Mouse (Mus musculus) midbrain, embryonic 13.5 days (tissue): ENCODE data around the gene Tmem87a. TPM values are rescaled to one million over a fixed set of nuclear protein-coding genes. Genes with fewer than 3 reads are reported as not detected.

ENCODE experiments used
- ATAC-seq: fragments of 200-750 bp; cut with Nextera tagmentation; 2 replicates; pipeline ENCODE4 v1.8.0; 2017; ENCODE audit warnings: mild to moderate bottlenecking, moderate TSS enrichment, moderate library complexity
- H3K27ac ChIP-seq: fragments of 300-500 bp; sonication (generic); 2 replicates; pipeline ENCODE4 v1.5.1; 2015; ENCODE audit warnings: inconsistent platforms, mild to moderate bottlenecking, moderate library complexity
- H3K27me3 ChIP-seq: fragments of 300-500 bp; sonication (generic); 2 replicates; pipeline ENCODE4 v1.6.1; 2015; ENCODE audit warnings: mild to moderate bottlenecking, inconsistent platforms
- H3K36me3 ChIP-seq: fragments of 300-500 bp; sonication (generic); 2 replicates; pipeline ENCODE4 v1.6.1; 2015; ENCODE audit warnings: mild to moderate bottlenecking, inconsistent platforms
- H3K4me1 ChIP-seq: fragments of 300-500 bp; sonication (generic); replicated peaks from 2 replicates; pipeline ENCODE4 v1.6.1; 2015; ENCODE audit warnings: inconsistent platforms
- H3K4me2 ChIP-seq: fragments of 300-500 bp; sonication (generic); replicated peaks from 2 replicates; pipeline ENCODE4 v1.6.1; 2015; ENCODE audit warnings: moderate library complexity, mild to moderate bottlenecking, inconsistent platforms
- H3K4me3 ChIP-seq: fragments of 300-500 bp; sonication (generic); replicated peaks from 2 replicates; pipeline ENCODE4 v1.5.1; 2015; ENCODE audit warnings: mild to moderate bottlenecking, inconsistent platforms
- H3K9ac ChIP-seq: fragments of 300-500 bp; sonication (generic); replicated peaks from 2 replicates; pipeline ENCODE4 v1.6.1; 2015; ENCODE audit warnings: mild to moderate bottlenecking, inconsistent platforms
- H3K9me3 ChIP-seq: fragments of 300-500 bp; sonication (generic); 2 replicates; pipeline ENCODE4 v1.6.1; 2016; ENCODE audit warnings: mild to moderate bottlenecking, inconsistent platforms
- WGBS: fragments of 180-500 bp; shearing (Covaris S2); methylation state at CpG from one replicate; pipeline ENCODE4 v1.1.7; 2015; 5-methylcytosine and 5-hydroxymethylcytosine counted together
- polyA plus RNA-seq: library from polyadenylated mRNA; unstranded; fragments of >200 nt; fragmentation: Nextera tagmentation; extraction: Ambion mirVana; gene quantifications from 2 replicates; pipeline ENCODE4 v1.2.1, GENCODE M21; 2015

Tmem87a gene
- polyA plus RNA-seq, 1 experiment from 2014 or later: 10.2 TPM

DNA sequence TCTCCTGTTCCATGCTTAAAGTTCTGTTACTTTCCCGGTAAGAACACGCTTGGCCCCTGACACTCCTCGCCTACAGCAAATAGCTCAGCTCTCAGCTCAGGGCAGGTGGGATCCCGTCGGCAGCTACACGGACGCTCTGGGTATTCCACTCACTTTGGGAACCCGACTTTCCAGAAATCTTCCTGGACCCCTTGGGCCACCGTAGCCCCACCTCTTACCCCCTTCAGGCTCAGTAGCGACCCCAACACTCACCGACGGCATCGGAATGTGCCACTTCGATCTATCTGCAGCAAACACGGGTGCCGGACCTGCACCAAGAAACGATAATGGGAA is 294 bp downstream of the Tmem87a start, which contains the start of gene Ganc:
TSS of gene Ganc (plus strand) at position 244 of the 333 bp plus-strand sequence.
- peaks cover 6% of the 10 kb centered on the region; the same call in 1 of the 2 replicates for H3K9me3 ChIP-seq
- H3K9ac ChIP-seq: peak within 1 kb of the TSS; percentile 77
- no peaks in the 10 kb centered on the region for H3K27me3 ChIP-seq
- peak within 1 kb of the TSS; percentile 75 for H3K4me2 ChIP-seq
- H3K27ac ChIP-seq: peak within 1 kb of the TSS; percentile 84
- peaks cover 24% of the 10 kb centered on the region for H3K4me1 ChIP-seq
- ATAC-seq: peak; percentile 89
- WGBS: 0% methylated on average over 17 of the region's 17 CpGs
- H3K4me3 ChIP-seq: peak within 1 kb of the TSS; percentile 80
- no peaks in the 10 kb centered on the region for H3K36me3 ChIP-seq

DNA sequence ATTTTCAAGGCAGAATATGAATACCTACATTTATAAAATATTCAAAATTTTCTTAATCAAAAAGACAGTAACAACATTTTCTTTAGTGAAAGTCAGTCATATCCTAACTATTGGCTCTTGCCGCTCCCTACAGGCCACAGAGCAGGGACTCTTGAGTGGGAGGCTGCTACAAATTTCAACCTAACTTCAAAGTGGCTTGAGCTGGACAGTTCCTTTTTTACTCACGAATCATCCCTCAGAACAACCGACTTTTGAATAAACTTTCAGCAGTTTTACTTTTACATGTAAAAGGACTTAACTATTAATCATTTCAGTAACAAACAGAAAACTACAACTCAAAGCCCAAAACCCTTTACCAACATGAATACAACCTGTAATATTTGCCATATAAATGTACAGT is 1.1 kb downstream of the Tmem87a start:
- no peak for ATAC-seq
- WGBS: 68% methylated on average over 3 of the region's 3 CpGs
- Histone ChIP-seq H3K27ac (no peak overlapping the region), H3K4me1 (peaks cover 24% of the 10 kb centered on the region), H3K36me3 (no peaks in the 10 kb centered on the region), H3K9me3 (peaks cover 6% of the 10 kb centered on the region; the same call in 1 of the 2 replicates), H3K27me3 (no peaks in the 10 kb centered on the region), H3K9ac (peak overlapping the region; percentile 77; the same call in 1 of the 2 replicates), H3K4me2 (peak overlapping the region; percentile 58), H3K4me3 (peak overlapping the region; percentile 80)

DNA sequence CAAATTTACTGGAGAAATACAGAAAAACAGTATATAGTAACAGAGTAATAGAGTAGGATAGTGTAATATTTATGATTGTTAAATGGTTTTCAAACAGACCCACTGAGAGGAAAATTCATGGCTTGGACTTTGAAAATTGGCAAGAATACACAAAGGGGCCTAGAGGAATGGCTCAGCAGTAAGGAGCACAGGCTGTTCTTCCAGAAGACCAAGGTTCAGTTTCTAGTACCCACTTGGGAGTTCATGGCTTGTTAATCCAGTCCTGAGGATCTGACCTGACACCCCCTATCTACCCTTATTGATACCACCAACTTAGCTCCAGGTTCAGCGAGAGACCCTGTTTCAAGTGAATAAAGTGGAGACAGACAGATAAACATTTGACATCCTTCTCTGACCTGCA is 6.0 kb downstream of the Tmem87a start:
- H3K4me3 ChIP-seq: no peak overlapping the region
- H3K9me3 ChIP-seq: no peaks in the 10 kb centered on the region
- H3K4me2 ChIP-seq: no peak overlapping the region
- peaks cover 13% of the 10 kb centered on the region for H3K4me1 ChIP-seq
- 92% methylated on average over 1 of the region's 1 CpGs for WGBS
- H3K9ac ChIP-seq: no peak overlapping the region; the same call in 1 of the 2 replicates
- no peaks in the 10 kb centered on the region for H3K27me3 ChIP-seq
- no peak for ATAC-seq
- H3K27ac ChIP-seq: no peak overlapping the region
- H3K36me3 ChIP-seq: peaks cover 35% of the 10 kb centered on the region

DNA sequence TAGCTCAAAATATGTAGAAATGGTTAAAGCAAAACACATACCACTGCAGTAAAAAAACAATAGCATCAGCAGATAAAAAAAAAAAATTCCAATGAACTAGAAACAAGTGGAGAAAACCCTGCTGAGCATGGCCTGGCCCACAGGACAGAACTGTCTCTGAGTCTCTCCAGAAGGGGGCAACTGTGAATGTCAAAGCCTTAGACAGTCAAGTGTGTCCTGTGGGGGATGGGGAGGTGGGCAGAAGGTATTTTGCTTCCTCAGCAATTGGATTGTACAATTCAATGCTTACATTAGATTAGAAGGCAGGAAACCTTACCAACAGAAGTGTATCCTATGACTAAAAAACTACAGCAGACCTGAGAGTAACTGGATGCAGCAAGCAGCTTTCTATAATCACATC is 11.5 kb downstream of the Tmem87a start:
- H3K36me3 ChIP-seq: peaks cover 70% of the 10 kb centered on the region
- no peak overlapping the region for H3K27ac ChIP-seq
- H3K4me2 ChIP-seq: no peak overlapping the region
- H3K9ac ChIP-seq: no peak overlapping the region
- no peaks in the 10 kb centered on the region for H3K27me3 ChIP-seq
- ATAC-seq: no peak
- H3K9me3 ChIP-seq: no peaks in the 10 kb centered on the region
- no peak overlapping the region for H3K4me3 ChIP-seq
- no peaks in the 10 kb centered on the region for H3K4me1 ChIP-seq

DNA sequence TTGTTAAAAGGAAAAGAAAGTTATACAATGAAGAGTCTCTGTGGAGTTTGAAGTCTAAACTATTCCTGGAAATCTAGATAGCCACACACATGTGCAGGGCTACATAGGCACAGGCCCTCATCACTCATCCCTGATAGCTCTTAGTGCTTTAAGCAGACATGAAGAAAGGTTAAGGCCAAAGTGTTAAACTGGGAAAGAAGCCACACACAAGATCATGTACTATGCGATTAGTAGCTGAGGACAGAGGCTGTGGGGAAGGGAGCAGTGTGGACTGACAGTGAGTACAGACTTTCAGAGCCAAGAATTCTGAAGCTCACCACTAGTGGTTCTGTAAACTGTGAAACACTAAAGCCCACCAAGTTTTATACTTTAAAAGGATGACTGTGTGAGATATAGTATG is 13.0 kb downstream of the Tmem87a start:
- 97% methylated on average over 1 of the region's 1 CpGs for WGBS
- no peaks in the 10 kb centered on the region for H3K27me3 ChIP-seq
- no peak overlapping the region for H3K4me3 ChIP-seq
- no peak for ATAC-seq
- H3K27ac ChIP-seq: no peak overlapping the region
- no peak overlapping the region for H3K4me2 ChIP-seq
- no peaks in the 10 kb centered on the region for H3K9me3 ChIP-seq
- no peak overlapping the region for H3K9ac ChIP-seq
- H3K36me3 ChIP-seq: peaks cover 58% of the 10 kb centered on the region
- H3K4me1 ChIP-seq: no peaks in the 10 kb centered on the region

DNA sequence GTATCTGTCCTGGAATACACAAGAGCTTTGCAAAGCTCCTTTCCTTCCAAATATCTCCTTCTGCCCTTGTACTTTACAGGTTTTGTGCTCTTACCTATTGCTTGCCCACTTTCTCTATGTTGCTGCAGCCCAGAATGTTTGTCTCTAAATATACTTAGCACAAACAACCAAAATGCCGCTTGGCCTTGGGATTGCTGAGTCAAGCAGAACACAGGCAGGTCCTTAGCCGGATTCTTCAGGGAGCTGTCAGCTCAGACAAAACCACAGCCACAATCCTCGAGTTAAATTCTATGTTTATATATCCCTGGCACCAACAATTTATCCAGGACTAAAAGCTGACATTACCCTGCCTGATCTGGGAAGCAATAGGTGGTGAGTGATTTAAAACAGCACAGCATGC is 14.5 kb downstream of the Tmem87a start:
- 91% methylated on average over 3 of the region's 3 CpGs for WGBS
- Histone ChIP-seq H3K4me2 (no peak overlapping the region), H3K27ac (no peak overlapping the region), H3K9me3 (no peaks in the 10 kb centered on the region), H3K9ac (no peak overlapping the region), H3K36me3 (peaks cover 55% of the 10 kb centered on the region), H3K4me1 (no peaks in the 10 kb centered on the region), H3K4me3 (no peak overlapping the region), H3K27me3 (no peaks in the 10 kb centered on the region)
- ATAC-seq: no peak

DNA sequence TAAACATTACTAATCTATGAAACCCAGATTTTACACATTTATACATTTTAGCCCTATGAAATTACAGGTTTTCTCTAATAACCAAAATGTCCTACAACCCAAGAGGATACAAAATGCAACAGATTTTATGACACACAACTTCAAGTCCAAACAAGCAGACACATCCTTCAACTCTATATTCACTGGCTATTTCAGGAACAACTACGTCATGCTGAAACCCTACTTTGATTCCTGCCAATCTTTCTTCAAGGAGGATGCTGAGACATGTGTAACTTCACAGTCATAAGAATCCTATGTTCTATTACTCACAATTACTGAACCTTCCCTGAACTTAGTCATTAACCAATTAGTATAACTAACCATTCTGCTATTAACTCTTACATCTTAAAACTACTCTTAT is 16.6 kb downstream of the Tmem87a start:
- 89% methylated on average over 1 of the region's 1 CpGs for WGBS
- H3K9ac ChIP-seq: no peak overlapping the region
- H3K27me3 ChIP-seq: no peaks in the 10 kb centered on the region
- no peak overlapping the region for H3K4me3 ChIP-seq
- no peak for ATAC-seq
- H3K27ac ChIP-seq: no peak overlapping the region
- H3K9me3 ChIP-seq: no peaks in the 10 kb centered on the region
- no peaks in the 10 kb centered on the region for H3K4me1 ChIP-seq
- peaks cover 51% of the 10 kb centered on the region for H3K36me3 ChIP-seq
- no peak overlapping the region for H3K4me2 ChIP-seq

DNA sequence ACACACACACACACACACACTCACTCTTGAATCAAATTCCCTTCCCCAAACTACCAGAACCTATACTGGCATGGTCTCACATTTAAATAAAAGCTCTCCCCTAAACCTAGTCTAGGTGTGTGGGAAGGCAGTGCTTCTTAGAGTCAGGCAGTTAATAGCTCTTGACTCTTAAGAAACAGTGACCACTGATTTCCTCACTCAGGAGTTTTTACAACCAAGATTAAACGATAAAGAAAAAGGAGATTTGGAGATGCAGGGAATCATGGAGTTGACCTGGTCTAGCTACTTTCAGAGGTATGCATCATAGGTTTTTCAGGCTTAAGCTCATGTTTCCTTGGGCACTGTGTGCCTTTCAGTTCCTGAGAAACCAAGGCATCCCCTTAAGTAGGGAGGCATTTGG is 17.6 kb downstream of the Tmem87a start:
- 97% methylated on average over 1 of the region's 1 CpGs for whole genome bisulfite sequencing
- no peak for ATAC-seq
- no peak overlapping the region for H3K27ac ChIP-seq
- H3K4me1 ChIP-seq: no peaks in the 10 kb centered on the region
- peaks cover 59% of the 10 kb centered on the region for H3K36me3 ChIP-seq
- H3K9me3 ChIP-seq: no peaks in the 10 kb centered on the region
- H3K9ac ChIP-seq: no peak overlapping the region
- H3K4me3 ChIP-seq: no peak overlapping the region
- no peak overlapping the region for H3K4me2 ChIP-seq
- no peaks in the 10 kb centered on the region for H3K27me3 ChIP-seq

DNA sequence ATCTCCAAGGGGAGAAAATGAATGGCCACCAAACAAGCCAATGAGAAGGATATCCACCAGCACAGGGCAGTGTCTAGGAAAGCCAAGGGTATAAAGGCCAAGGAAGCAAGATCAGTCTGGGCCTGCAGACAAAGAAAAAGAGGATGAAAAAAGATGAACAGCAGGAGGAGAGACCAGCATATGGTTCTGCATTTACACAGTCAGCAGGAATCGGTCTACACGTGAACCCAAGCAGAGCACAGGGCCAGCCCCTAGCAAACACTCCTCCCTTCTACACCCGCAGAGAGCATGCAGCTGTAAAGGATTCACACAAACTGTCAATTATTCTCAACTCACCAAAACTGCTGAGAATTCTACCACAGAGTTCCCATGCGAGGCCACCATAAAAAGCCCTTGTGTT is 30.1 kb downstream of the Tmem87a start:
- no peaks in the 10 kb centered on the region for H3K9me3 ChIP-seq
- H3K9ac ChIP-seq: no peak overlapping the region
- ATAC-seq: no peak
- no peak overlapping the region for H3K27ac ChIP-seq
- H3K4me3 ChIP-seq: no peak overlapping the region
- 78% methylated on average over 4 of the region's 4 CpGs for WGBS
- no peak overlapping the region for H3K4me2 ChIP-seq
- H3K36me3 ChIP-seq: peaks cover 68% of the 10 kb centered on the region
- no peaks in the 10 kb centered on the region for H3K4me1 ChIP-seq
- no peaks in the 10 kb centered on the region for H3K27me3 ChIP-seq

DNA sequence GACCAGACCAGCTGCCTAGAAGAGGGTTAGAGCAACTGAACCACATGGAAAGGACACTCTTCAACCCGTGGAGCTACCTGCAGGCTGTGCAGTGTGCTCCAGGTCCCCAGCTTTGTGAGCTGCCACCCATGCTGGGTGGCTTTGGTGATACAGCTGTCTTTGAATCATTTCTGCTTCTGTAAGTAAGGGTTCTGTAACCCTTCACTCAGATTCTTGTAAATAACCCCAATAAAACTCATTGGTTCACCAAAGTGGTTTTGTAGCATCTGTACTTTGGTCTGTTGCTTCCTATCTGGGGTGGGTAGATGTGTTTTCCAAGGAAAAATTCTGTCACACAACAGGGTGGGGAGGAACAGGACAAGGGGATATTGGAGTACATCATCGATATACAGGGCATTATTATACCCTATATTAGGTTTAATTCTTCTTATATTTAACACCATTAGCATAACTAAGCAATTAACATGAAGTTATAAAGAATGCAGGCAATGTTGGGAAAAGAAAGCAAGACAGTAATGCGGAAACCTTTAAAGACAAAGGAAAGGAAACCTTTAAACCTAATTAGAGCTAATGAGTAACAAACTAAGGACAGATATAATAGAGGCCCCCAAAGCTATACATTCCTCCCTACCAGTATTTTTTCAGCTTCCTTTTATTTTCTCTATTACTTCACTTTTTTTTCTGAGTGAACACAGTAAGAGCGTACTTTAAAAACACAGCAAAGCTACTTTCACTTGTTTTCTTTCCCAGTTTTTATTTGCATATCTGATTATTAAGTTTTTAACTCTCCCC is 36.3 kb downstream of the Tmem87a start:
- Histone ChIP-seq H3K9ac (no peak overlapping the region), H3K4me3 (no peak overlapping the region), H3K4me1 (no peaks in the 10 kb centered on the region), H3K27me3 (no peaks in the 10 kb centered on the region), H3K9me3 (no peaks in the 10 kb centered on the region), H3K36me3 (peaks cover 66% of the 10 kb centered on the region), H3K27ac (no peak overlapping the region), H3K4me2 (no peak overlapping the region)
- WGBS: 94% methylated on average over 4 of the region's 4 CpGs
- ATAC-seq: no peak

DNA sequence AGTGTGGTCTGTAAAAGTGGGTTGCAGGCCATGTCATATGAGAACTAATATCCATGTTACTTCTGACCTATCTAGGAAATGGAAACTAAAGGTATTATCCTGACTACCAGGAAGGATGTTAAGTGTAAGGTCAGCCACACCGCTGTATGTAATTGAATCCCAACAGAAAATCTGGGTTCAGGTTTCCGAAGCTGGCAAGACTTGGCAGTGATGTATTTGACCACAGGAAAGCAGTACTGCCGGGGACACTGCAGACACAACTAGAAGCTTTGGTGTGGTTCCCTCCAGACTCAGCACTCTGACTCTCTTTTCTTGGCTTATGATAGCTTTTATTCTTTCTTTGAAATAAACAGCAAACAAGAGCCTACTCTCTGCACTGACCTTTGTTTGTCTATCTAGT is 37.4 kb downstream of the Tmem87a start:
- no peak for ATAC-seq
- no peaks in the 10 kb centered on the region for H3K4me1 ChIP-seq
- H3K27me3 ChIP-seq: no peaks in the 10 kb centered on the region
- H3K9me3 ChIP-seq: no peaks in the 10 kb centered on the region
- H3K4me2 ChIP-seq: no peak overlapping the region
- no peak overlapping the region for H3K9ac ChIP-seq
- peaks cover 67% of the 10 kb centered on the region for H3K36me3 ChIP-seq
- WGBS: 99% methylated on average over 3 of the region's 3 CpGs
- no peak overlapping the region for H3K27ac ChIP-seq
- H3K4me3 ChIP-seq: no peak overlapping the region

DNA sequence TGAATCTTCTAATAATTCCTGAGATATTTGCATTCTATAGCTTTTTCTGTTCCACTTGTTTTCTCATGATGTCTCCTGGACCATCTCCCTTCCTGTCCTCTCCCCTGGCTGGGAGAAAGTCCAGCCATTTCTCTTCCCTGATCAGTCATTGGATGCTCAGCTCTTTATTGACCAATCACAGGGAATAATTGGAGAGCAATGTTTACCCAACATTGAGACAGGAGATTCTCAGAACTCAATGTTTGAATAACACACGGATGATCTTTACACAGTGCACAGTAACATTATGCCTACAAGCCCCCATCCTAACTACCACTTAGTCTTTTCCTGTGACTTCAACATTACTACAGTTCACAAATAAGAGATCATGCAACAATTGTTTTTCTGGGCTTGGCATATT is 43.5 kb downstream of the Tmem87a start:
- H3K36me3 ChIP-seq: peaks cover 63% of the 10 kb centered on the region
- no peak overlapping the region for H3K4me3 ChIP-seq
- H3K27ac ChIP-seq: no peak overlapping the region
- ATAC-seq: no peak
- no peaks in the 10 kb centered on the region for H3K27me3 ChIP-seq
- H3K4me2 ChIP-seq: no peak overlapping the region
- H3K9ac ChIP-seq: no peak overlapping the region
- H3K9me3 ChIP-seq: no peaks in the 10 kb centered on the region
- 85% methylated on average over 1 of the region's 1 CpGs for WGBS
- H3K4me1 ChIP-seq: no peaks in the 10 kb centered on the region
